Mouse (Mus musculus): ENCODE measurements at regions not wholly inside any gene's neighbourhood (a gene's known extent, or its start where the extent isn't known, plus 50 kb on each side); places are given as distances from the start of the nearest gene placed in this dataset.

DNA sequence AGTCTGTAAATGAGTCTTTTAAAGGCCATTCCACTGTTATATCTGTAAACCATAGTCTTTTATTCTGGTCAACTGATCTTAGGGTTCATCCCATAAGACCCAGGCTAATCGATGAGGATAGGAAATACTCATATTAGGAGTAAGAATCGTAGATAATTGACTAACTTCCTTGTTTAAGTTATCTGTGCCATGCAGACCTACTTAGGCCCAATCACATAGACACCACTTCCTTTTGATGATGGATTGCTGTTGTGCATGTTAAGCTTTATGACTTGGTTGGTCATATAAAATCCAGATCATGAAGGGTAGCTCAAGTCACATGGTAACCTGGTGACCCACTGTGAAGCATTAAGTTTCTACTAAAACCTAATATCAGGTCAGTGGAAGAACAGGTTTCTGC, 207.3 kb downstream of the Nova1 start:
- Histone ChIP-seq H3K9me3 (replicated peaks; ENCODE audit: low read length) (peaks cover 8% of the 10 kb centered on the region), H3K4me3 (replicated peaks in 1 of 3; ENCODE audit: low read depth in 2 of 3, low read length in 2 of 3, poor library complexity in 1 of 3) (no peak overlapping the region), H3K9ac (ENCODE audit: insufficient read depth, low read depth) (no peak overlapping the region), H3K4me1 (ENCODE audit: control insufficient read depth in 1 of 2, insufficient read depth in 2 of 2) (no peaks in the 10 kb centered on the region), H3K36me3 (replicated peaks in 1 of 2; ENCODE audit: control insufficient read depth in 1 of 2, insufficient read depth in 1 of 2, low read length in 1 of 2) (no peaks in the 10 kb centered on the region), H3K27me3 (replicated peaks) (no peaks in the 10 kb centered on the region), H3K79me2 (replicated peaks; ENCODE audit: control insufficient read depth, extremely low read depth, insufficient read depth, poor library complexity, severe bottlenecking) (no peaks in the 10 kb centered on the region), H3K4me2 (ENCODE audit: insufficient read depth, low read depth, poor library complexity, severe bottlenecking) (no peak overlapping the region), H3K27ac (ENCODE audit: insufficient read depth, low read depth) (no peak overlapping the region)
- DNase-seq (ENCODE audit: extremely low read depth) = no peak
- dilution Hi-C loops (cut with MboI; ENCODE audit: extremely low pct_ligation_motif_present, extremely low pct_unique_long_range_greater_than_20kb, low sequenced_read_pairs) = no loop called here
- TF ChIP-seq MAFK (IDR thresholded peaks at IDR 0.05; ENCODE audit: insufficient replicate concordance, low read length) = no peak
- no peak for TF ChIP-seq ELF1 (IDR thresholded peaks at IDR 0.05; ENCODE audit: low read depth, low read length)
- no peak for TF ChIP-seq ZNF384 (IDR thresholded peaks at IDR 0.05; ENCODE audit: low read depth, low read length)
- TF ChIP-seq HCFC1 (IDR thresholded peaks at IDR 0.05; ENCODE audit: low read depth, low read length) = no peak
- TF ChIP-seq CHD1 (IDR thresholded peaks at IDR 0.05; ENCODE audit: low read depth, low read length) = no peak
- TF ChIP-seq PAX5 (IDR thresholded peaks at IDR 0.05; ENCODE audit: low read length) = no peak
- TF ChIP-seq CHD2 (IDR thresholded peaks at IDR 0.05; ENCODE audit: low read length) = no peak
- TF ChIP-seq RAD21 (IDR thresholded peaks at IDR 0.05; ENCODE audit: low read depth, low read length) = no peak
- no peak for TF ChIP-seq ZMIZ1 (IDR thresholded peaks at IDR 0.05; ENCODE audit: low read depth, low read length)
- no peak for TF ChIP-seq MYC (IDR thresholded peaks at IDR 0.05; ENCODE audit: low read depth, low read length)
- TF ChIP-seq SMC3 (IDR thresholded peaks at IDR 0.05; ENCODE audit: low read depth, low read length) = no peak
- no peak for TF ChIP-seq GABPA (IDR thresholded peaks at IDR 0.05; ENCODE audit: insufficient replicate concordance, low read depth, low read length)
- TF ChIP-seq KAT2A (IDR thresholded peaks at IDR 0.05; ENCODE audit: insufficient replicate concordance, low read length) = no peak
- TF ChIP-seq MAX (IDR thresholded peaks at IDR 0.05; ENCODE audit: low read length) = no peak
- no peak for TF ChIP-seq ZC3H11A (IDR thresholded peaks at IDR 0.05; ENCODE audit: low read depth, low read length)
- no peak for TF ChIP-seq E2F4 (IDR thresholded peaks at IDR 0.05; ENCODE audit: insufficient replicate concordance, low read depth, low read length)
- TF ChIP-seq TBP (conservative IDR thresholded peaks at IDR 0.05; ENCODE audit: low read depth, low read length) = no peak
- no peak for TF ChIP-seq RCOR1 (conservative IDR thresholded peaks at IDR 0.05; ENCODE audit: low read depth, low read length)
- TF ChIP-seq UBTF (IDR thresholded peaks at IDR 0.05; ENCODE audit: low read depth, low read length) = no peak
- in situ Hi-C loops (cut with MboI; ENCODE audit: low pct_ligation_motif_present, low pct_unique_long_range_greater_than_20kb, low sequenced_read_pairs) = no loop called here

DNA sequence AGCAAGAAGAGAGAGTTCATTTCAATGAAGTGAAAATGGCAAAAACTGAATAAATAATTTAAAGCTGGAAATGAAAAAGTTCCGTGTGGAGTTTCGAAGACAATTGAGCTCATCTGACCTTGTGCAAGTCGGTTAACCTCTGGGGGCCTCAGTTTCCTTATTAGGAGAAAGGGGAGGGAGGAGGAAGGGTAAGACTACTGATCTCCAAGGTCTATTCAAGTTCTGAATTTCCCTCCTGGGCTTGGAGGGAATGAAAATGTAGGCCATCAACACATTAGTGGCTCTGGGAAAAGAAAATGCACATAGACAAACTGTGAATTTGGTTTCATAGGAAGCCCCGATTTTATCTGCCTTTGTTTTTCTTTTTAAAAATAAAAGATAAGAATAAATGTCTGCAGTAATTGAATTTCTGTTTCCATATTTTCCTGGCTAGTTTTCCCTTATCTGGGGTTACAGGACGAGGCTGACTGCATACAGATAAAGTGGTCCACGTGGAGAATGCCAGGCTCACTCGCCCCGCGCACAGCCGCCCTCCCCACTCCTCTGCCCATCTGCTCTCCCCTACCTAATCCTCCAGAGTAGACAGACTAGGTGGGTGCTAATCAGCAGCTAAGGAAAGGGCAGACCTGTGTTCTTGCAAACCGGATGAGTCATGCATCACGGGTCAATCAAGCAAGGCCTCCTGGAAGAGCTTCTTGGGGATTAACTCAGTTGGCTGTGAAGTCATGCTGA, 209.0 kb downstream of the Nova1 start:
- dilution Hi-C loops (cut with MboI; ENCODE audit: extremely low pct_ligation_motif_present, extremely low pct_unique_long_range_greater_than_20kb, low sequenced_read_pairs) (no loop called here), in situ Hi-C loops (cut with MboI; ENCODE audit: low pct_ligation_motif_present, low pct_unique_long_range_greater_than_20kb, low sequenced_read_pairs) (no loop called here)
- no peak overlapping the region for H3K4me3 ChIP-seq (replicated peaks in 1 of 3; ENCODE audit: low read depth in 2 of 3, low read length in 2 of 3, poor library complexity in 1 of 3)
- no peak for DNase-seq (ENCODE audit: extremely low read depth)
- no peaks in the 10 kb centered on the region for H3K79me2 ChIP-seq (replicated peaks; ENCODE audit: control insufficient read depth, extremely low read depth, insufficient read depth, poor library complexity, severe bottlenecking)
- no peak overlapping the region for H3K27ac ChIP-seq (ENCODE audit: insufficient read depth, low read depth)
- no peak overlapping the region for H3K9ac ChIP-seq (ENCODE audit: insufficient read depth, low read depth)
- H3K36me3 ChIP-seq (replicated peaks in 1 of 2; ENCODE audit: control insufficient read depth in 1 of 2, insufficient read depth in 1 of 2, low read length in 1 of 2) = no peaks in the 10 kb centered on the region
- H3K9me3 ChIP-seq (replicated peaks; ENCODE audit: low read length) = peaks cover 8% of the 10 kb centered on the region
- H3K4me2 ChIP-seq (ENCODE audit: insufficient read depth, low read depth, poor library complexity, severe bottlenecking) = no peak overlapping the region
- no peaks in the 10 kb centered on the region for H3K4me1 ChIP-seq (ENCODE audit: control insufficient read depth in 1 of 2, insufficient read depth in 2 of 2)
- no peaks in the 10 kb centered on the region for H3K27me3 ChIP-seq (replicated peaks)
- no peak for TF ChIP-seq RCOR1 (conservative IDR thresholded peaks at IDR 0.05; ENCODE audit: low read depth, low read length)
- no peak for TF ChIP-seq ZC3H11A (IDR thresholded peaks at IDR 0.05; ENCODE audit: low read depth, low read length)
- TF ChIP-seq RAD21 (IDR thresholded peaks at IDR 0.05; ENCODE audit: low read depth, low read length) = no peak
- TF ChIP-seq NELFE (IDR thresholded peaks at IDR 0.05; ENCODE audit: low read depth, low read length) = no peak
- TF ChIP-seq MAZ (IDR thresholded peaks at IDR 0.05; ENCODE audit: low read depth, low read length) = no peak
- TF ChIP-seq ZMIZ1 (IDR thresholded peaks at IDR 0.05; ENCODE audit: low read depth, low read length) = no peak
- no peak for TF ChIP-seq SMC3 (IDR thresholded peaks at IDR 0.05; ENCODE audit: low read depth, low read length)
- no peak for TF ChIP-seq E2F4 (IDR thresholded peaks at IDR 0.05; ENCODE audit: insufficient replicate concordance, low read depth, low read length)
- no peak for TF ChIP-seq ZNF384 (IDR thresholded peaks at IDR 0.05; ENCODE audit: low read depth, low read length)
- TF ChIP-seq BHLHE40 (IDR thresholded peaks at IDR 0.05; ENCODE audit: low read depth, low read length) = no peak
- no peak for TF ChIP-seq KAT2A (IDR thresholded peaks at IDR 0.05; ENCODE audit: insufficient replicate concordance, low read length)
- no peak for TF ChIP-seq MAFK (IDR thresholded peaks at IDR 0.05; ENCODE audit: insufficient replicate concordance, low read length)
- TF ChIP-seq CTCF (conservative IDR thresholded peaks at IDR 0.05 in 1 of 2, IDR thresholded peaks at IDR 0.05 in 1 of 2; ENCODE audit: low read depth in 2 of 2, low read length in 2 of 2) = no peak
- no peak for TF ChIP-seq PAX5 (IDR thresholded peaks at IDR 0.05; ENCODE audit: low read length)
- TF ChIP-seq SIN3A (IDR thresholded peaks at IDR 0.05; ENCODE audit: low read length) = no peak

Data from CH12.LX (cell line).